In the genomic region with DNA sequence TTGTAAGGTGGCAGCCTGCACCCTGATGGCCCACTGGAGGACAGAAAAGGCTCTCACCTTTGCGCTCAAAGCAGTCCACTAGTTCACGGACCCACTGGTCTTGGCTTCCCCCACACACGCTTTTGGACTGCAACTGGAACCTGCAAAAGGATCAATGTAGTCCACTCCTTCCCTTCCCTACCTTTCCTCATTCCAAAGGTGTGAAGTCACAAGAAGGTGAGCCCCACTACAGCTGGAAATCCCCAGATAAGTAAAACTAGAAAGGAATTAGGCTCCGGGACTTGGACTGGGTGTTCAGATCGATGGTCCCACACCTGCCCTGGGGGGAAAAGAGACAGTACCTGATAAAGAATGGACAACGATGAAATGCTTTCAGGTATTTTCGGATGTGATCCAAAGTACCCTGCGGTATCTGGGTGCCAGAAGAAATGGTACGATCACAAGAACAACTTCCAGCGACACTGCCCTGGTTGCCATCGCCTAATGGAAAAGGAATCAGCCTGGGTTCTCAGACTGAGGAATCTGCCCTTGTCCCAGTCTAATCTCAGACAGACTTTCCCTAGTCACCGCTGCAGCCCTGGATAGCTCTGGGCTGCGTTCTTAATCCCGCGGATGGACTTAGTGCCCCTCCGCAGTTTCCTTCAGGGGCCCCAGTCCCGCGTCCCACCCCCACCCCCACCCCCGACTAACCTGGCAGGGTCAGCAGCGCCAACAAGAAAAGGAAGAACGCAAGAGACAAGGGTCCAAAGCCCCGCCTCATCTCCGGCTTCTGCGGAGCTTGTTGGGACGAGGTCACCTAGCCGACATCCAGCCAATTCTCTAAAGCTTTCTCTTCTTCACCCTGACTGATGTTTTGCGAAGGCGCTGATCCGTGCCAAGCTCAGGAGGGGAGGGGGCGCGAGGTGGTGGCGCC, we compare ENCODE assay signal across 7 mouse cellular contexts. TPM values are rescaled to one million over a fixed set of nuclear protein-coding genes. Genes with fewer than 3 reads are reported as not detected.
DNase-seq lines count a peak whose midpoint lies in the region; ATAC-seq lines count a peak whose summit lies in the region.

Gene Zmynd15, plus strand, starts transcription at position 746 of the 913 bp plus-strand sequence.

- H3K27me3 ChIP-seq in megakaryocyte, embryonic 14.5 days (replicated peaks), result peaks cover 53% of the 10 kb centered on the region
- peaks cover 30% of the 10 kb centered on the region for H3K27me3 ChIP-seq in forebrain, embryonic 15.5 days
- peaks cover 20% of the 10 kb centered on the region; the same call in 1 of the 2 replicates for H3K27me3 ChIP-seq in lung, embryonic 15.5 days
- H3K27me3 ChIP-seq in stomach, embryonic 16.5 days (ENCODE audit: control insufficient read depth, insufficient read depth, low read length), result peaks cover 3% of the 10 kb centered on the region

- H3K9ac ChIP-seq in forebrain, embryonic 15.5 days (replicated peaks), result peak within 1 kb of the TSS; percentile 36
- peak within 1 kb of the TSS; percentile 65 for H3K9ac ChIP-seq in lung, embryonic 15.5 days
- peak within 1 kb of the TSS; percentile 79 for H3K9ac ChIP-seq in stomach, embryonic 16.5 days (ENCODE audit: low read length)

- H3K9me3 ChIP-seq in megakaryocyte, embryonic 14.5 days, result peaks cover 23% of the 10 kb centered on the region
- no peaks in the 10 kb centered on the region for H3K9me3 ChIP-seq in forebrain, embryonic 15.5 days
- H3K9me3 ChIP-seq in lung, embryonic 15.5 days, result no peaks in the 10 kb centered on the region
- no peaks in the 10 kb centered on the region for H3K9me3 ChIP-seq in stomach, embryonic 16.5 days (replicated peaks; ENCODE audit: control insufficient read depth, low read length)

- DNase-seq in thymus, postnatal 10 days (ENCODE audit: low spot score in 2 of 2), result no peak
- DNase-seq in left cerebral cortex, postnatal 36 days (ENCODE audit: low spot score in 2 of 2), result no peak

- WGBS in forebrain, embryonic 15.5 days, result 19% methylated on average over 32 of the region's 32 CpGs
- 13% methylated on average over 32 of the region's 32 CpGs for WGBS in lung, embryonic 15.5 days
- 14% methylated on average over 32 of the region's 32 CpGs for WGBS in stomach, embryonic 16.5 days

- no peak for ATAC-seq in megakaryocyte, adult 5-6 weeks (ENCODE audit: poor library complexity, severe bottlenecking)
- no peak for ATAC-seq in forebrain, embryonic 15.5 days (replicated peaks)
- ATAC-seq in lung, embryonic 15.5 days (ENCODE audit: borderline replicate concordance, extremely low read depth, low FRiP score, low TSS enrichment), result no peak
- ATAC-seq in stomach, embryonic 16.5 days (ENCODE audit: insufficient read depth, low FRiP score), result no peak

- H3K4me3 ChIP-seq in megakaryocyte, embryonic 14.5 days (replicated peaks), result peak within 1 kb of the TSS; percentile 91
- peak within 1 kb of the TSS; percentile 40 for H3K4me3 ChIP-seq in forebrain, embryonic 15.5 days
- peak within 1 kb of the TSS; percentile 67 for H3K4me3 ChIP-seq in lung, embryonic 15.5 days
- H3K4me3 ChIP-seq in stomach, embryonic 16.5 days (replicated peaks; ENCODE audit: low read length), result peak within 1 kb of the TSS; percentile 73

- H3K27ac ChIP-seq in forebrain, embryonic 15.5 days (replicated peaks), result no peak within 1 kb of the TSS
- no peak within 1 kb of the TSS for H3K27ac ChIP-seq in lung, embryonic 15.5 days
- no peak within 1 kb of the TSS for H3K27ac ChIP-seq in stomach, embryonic 16.5 days (ENCODE audit: low read length)

- H3K36me3 ChIP-seq in megakaryocyte, embryonic 14.5 days (replicated peaks; ENCODE audit: low read length), result peaks cover 11% of the 10 kb centered on the region
- no peaks in the 10 kb centered on the region for H3K36me3 ChIP-seq in forebrain, embryonic 15.5 days
- no peaks in the 10 kb centered on the region for H3K36me3 ChIP-seq in lung, embryonic 15.5 days
- no peaks in the 10 kb centered on the region; the same call in 1 of the 2 replicates for H3K36me3 ChIP-seq in stomach, embryonic 16.5 days (ENCODE audit: control insufficient read depth, insufficient read depth, low read length)

- peaks cover 23% of the 10 kb centered on the region for H3K4me1 ChIP-seq in megakaryocyte, embryonic 14.5 days
- H3K4me1 ChIP-seq in forebrain, embryonic 15.5 days, result peaks cover 10% of the 10 kb centered on the region
- H3K4me1 ChIP-seq in lung, embryonic 15.5 days, result peaks cover 8% of the 10 kb centered on the region
- H3K4me1 ChIP-seq in stomach, embryonic 16.5 days (ENCODE audit: control insufficient read depth, insufficient read depth, low read length), result peaks cover 12% of the 10 kb centered on the region

- intact Hi-C loops in left cerebral cortex, postnatal 36 days (cut with DNase I), result no loop called here

- H3K4me2 ChIP-seq in forebrain, embryonic 15.5 days (replicated peaks), result peak within 1 kb of the TSS; percentile 74
- H3K4me2 ChIP-seq in lung, embryonic 15.5 days, result peak within 1 kb of the TSS; percentile 95
- peak within 1 kb of the TSS; percentile 99 for H3K4me2 ChIP-seq in stomach, embryonic 16.5 days (ENCODE audit: low read depth, low read length)

RNA-seq across cellular contexts. Expression of gene Zmynd15, which starts in this region (rescaled TPM):
- 2.1 and 3.6 TPM in 2 replicates for polyA plus RNA-seq in megakaryocyte, embryonic 14.5 days (2012; ENCODE audit: insufficient read depth, low replicate concordance)
- total RNA-seq in megakaryocyte, adult 5-6 weeks (2015), result 0.13 TPM in 1 of 2 replicates, not detected in the other
- 0.04 TPM in 1 of 2 replicates, not detected in the other for total RNA-seq in megakaryocyte, adult 5-6 weeks (2017)
- 0.52 and 0.56 TPM in 2 replicates for polyA plus RNA-seq in forebrain, embryonic 15.5 days (2015; fragmentation: Nextera tagmentation; extraction: Ambion mirVana)
- polyA plus RNA-seq in lung, embryonic 15.5 days (2015; fragmentation: Nextera tagmentation; extraction: Ambion mirVana), result 0.45 and 0.73 TPM in 2 replicates
- polyA plus RNA-seq in stomach, embryonic 16.5 days (2015; fragmentation: Nextera tagmentation; extraction: Ambion mirVana), result 0.45 and 0.97 TPM in 2 replicates
- total RNA-seq in left cerebral cortex, postnatal 36 days (2021), result under 1 TPM; 0.12 to 0.86 TPM

Comparison
In these comparisons a context has a peak if more than half of its experiments do, and no peak if none do; other contexts are left out.
1. H3K4me3 ChIP-seq: peak in every context shown above with its lines; median percentile 91 in megakaryocyte, embryonic 14.5 days; 73 in stomach, embryonic 16.5 days; 67 in lung, embryonic 15.5 days; 40 in forebrain, embryonic 15.5 days.